Mouse (Mus musculus) CD8-positive naive resting alpha-beta T cell, adult 2 months (primary cell): ENCODE measurements around the gene Stau1.

Source experiments
- DNase-seq, 2 experiments: peaks; one replicate each; pipeline ENCODE4 v3.0.0; 2022; ENCODE audit warnings: low read depth in 2 of 2, low spot score in 2 of 2

Stau1 gene

DNA sequence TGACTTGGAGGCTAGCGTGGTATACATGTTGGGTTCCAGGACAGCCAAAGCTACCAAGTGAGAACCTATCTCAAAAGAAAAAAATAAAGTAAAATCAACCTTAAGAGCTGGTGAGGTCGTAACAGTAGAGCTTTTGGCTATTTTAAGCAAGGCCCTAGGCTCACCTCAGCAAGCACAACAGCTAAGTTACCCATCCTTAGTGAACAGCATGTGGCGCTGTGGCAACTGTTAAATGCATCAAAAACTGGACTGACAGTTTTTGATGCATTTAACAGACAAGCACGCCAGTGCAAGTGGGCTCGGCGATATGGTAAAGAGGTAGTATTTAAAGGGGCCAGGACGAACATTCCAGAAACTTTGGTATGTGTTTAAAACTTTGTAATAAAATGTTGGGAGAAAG is 5.2 kb downstream of the Stau1 start:
- no peak for DNase-seq

DNA sequence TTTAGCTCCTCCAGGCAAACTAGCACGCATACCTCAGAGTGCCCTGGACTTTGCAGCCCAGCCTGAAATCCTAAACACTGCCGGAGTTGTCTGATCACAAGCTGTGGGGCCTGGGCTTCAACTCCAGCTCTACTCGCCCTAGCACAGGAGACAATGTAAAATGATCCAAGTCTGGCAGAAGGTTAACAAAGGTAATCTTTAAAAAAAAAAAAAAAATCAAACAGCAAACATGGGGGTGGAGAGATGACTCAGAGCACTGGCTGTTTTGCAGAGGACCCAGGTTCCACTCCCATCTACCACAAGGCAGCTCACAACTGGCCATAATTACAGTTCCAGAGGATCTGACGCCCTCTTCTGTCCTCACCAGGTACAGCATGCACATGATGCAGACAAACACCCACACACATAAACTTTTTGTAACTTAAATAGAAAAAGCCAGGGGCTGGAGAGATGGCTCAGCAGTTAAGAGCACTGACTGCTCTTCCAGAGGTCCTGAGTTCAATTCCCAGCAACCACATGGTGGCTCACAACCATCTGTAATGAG is 12.7 kb downstream of the Stau1 start:
- no peak for DNase-seq

DNA sequence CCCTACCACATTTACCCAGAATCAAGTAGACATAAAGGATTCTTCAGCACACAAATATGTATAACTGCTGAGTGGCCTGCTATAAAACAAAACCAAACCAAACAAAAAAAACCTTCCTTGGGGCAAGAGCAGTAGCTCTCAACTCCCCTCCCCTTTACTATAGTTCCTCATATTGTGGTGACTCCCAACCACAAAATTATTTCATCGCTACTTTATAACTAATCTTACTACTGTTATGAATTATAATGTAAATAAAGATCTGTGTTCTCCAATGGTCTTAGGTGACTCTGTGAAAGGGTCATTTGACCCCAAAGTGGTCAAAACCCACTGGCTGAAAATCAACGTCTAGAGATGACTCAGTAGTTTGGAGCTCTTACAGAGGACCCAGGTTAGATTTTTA is 15.9 kb downstream of the Stau1 start:
- DNase-seq, result no peak

DNA sequence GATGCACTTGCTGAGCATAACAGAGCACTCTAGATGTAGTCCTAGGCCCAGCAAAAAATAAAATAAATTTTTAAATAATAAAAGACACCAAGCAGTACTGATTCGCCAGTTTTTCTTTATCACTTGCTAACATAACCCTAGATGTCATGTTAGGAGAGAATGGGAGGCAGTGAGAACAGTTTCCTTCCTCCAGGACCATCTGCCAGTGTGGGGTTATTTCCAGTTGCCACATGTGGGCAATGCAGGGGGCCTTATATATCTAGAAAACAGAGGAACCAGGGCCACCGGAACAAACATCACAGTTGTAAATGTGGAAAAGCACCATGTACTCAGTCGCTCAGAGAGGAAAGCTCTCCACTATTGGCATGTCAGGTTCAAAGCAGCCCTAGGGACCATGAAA is 18.6 kb downstream of the Stau1 start:
- DNase-seq, result no peak

DNA sequence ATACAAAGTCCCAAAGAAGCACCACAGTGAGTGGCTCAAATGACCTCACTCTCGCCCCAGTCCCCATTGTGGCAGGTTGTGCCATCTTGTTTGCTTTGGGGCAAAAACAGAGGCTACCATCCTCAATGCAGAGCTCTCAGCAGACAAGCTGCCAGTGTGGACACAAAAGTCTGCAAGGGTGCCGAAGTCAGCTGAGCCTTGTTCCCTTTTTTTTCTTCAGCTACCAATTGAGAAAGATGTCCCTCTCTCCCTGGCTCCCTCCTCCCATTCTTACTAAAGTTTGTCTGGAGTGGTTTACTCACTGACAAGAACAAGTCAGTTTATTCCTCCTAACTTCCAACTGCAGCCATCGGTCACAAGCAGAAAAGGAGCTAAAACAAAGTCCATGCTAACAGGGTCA is 19.7 kb downstream of the Stau1 start:
- no peak for DNase-seq

DNA sequence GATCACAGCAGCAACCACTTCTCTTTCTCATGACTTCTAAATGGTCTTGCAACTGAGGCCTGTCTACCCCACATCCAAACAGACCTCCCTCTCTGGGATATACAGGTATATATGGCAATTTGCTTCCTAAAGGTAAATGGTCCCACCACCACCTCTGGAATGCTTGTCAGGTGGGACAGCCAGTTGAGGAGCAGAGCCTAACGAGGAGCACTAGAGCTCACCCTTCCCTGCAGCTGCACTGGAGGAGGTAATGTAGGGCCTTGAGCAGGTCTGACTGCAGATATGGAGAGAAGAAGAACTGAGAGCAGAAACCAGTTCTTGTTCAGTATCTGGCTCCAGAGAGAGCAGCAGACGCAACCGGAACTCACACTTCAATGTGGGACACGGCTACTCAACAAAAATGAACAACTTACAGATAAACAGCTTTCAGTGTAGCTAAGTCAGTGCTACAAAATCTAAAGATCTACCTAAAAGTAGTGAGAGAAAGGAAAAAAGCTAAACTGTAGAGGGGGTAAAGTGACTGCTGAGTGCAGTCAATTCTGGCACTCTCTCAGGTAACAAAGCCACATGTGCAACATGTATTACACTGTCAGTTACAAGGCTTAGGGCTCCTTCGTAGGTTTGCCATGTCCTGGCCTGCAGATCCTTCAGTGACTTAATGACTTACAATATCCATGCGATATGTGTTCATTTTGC is 21.8 kb downstream of the Stau1 start:
- no peak for DNase-seq

DNA sequence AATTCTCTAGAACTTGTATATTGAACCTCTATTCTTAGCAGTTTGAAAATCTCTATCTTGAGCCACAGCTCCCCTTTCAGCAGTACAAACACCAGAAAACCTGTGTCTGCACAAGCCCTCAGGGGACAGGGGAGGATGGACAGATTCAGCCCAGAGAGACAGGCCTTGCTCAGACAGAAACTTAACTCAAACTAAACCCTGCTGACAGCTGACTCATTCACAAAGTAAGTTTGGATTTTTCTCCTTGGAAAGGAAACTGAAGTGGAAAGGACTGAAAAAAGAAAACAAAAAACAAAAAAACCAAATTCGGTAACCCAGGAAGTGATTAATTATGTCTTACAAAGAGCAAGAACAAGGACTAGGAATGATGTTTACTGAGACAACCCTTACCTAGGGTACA is 22.9 kb downstream of the Stau1 start:
- DNase-seq, result no peak

DNA sequence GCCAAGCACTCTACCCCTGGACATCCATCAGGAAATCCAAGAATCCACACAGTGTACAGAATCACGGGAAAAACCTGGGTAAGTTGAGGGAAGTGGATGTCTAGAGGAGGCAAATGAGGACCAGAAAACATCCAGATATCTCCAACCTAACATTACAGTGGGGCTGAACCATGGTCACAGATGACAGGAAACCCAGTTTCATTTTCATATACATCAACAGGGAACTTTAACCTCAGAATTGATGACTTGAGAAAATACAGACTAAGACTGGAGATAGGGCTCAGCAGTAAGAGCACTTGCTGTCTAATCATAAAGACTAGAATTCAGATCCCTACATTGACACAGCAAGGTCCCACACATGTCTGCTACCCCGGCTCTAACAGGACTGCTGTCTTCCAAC is 31.3 kb downstream of the Stau1 start:
- no peak for DNase-seq

DNA sequence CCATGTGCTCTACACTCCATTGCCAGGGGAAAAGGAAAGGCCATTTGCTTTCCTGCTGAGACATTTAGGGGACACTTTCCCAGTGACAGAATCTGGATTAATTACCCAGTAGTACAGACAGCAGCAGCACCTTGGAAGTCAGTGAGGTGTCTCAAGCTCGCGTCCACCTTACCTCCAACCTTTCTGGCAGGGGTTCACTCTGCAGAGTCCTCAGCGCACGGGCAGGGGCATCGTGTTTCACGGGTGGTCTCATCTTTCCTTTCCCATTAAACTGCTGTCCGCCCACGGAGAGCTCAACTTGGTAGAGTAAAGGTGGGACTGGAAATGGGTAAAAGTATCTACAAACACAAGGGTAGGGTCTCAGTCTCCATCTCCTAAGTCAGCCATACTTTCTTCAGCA is 32.8 kb downstream of the Stau1 start:
- no peak for DNase-seq

DNA sequence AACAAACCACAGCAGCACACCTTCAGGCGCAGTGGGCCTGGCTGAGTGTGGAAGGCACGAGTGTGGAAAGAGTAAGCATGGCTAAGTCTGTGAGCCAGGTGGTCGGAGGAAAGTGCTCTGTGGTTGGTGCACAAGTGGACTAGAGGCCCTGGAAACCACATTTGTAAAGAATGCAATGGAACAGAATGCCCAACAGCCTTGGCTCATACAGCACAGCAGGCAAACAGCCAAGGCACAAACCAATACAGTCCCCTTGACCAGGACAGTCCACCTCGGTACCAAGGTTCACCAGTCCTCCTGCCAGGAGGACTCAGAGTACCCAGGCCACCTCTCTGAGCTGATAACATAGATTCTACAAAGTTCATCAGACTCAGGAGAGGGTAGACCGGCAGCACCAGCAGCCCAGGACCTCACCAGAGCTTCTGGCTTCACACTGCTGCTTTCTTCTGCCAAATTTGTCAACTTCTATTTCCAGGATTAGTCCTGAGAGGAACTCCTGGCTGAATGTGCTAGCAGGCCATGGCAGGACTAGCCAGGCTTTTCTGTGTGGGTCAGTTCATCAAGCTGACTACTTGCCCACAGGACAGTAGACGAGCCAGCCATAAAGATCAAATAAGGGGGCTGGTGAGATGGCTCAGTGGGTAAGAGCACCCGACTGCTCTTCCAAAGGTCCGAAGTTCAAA is 35.3 kb downstream of the Stau1 start:
- no peak for DNase-seq

DNA sequence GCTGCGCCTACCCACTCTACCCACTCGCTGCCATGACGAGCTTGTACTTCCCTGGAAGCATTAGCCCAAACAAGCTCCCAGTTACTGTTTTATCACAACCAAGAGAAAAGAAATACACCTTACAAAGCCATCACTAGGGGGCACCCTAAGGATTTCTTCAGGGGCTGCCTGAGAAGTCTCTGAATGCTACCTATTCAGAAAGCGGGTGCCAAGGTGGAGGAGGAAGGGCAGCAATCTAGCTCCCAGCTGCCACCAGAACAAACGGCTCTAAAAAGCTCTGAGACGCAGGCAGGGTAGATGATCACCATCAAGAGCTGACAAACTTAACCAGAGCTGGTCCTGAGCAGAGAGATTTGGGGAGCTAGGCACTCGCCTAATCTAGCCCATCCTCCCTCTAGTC is 39.3 kb downstream of the Stau1 start:
- peak; percentile 56 to 73 for DNase-seq

DNA sequence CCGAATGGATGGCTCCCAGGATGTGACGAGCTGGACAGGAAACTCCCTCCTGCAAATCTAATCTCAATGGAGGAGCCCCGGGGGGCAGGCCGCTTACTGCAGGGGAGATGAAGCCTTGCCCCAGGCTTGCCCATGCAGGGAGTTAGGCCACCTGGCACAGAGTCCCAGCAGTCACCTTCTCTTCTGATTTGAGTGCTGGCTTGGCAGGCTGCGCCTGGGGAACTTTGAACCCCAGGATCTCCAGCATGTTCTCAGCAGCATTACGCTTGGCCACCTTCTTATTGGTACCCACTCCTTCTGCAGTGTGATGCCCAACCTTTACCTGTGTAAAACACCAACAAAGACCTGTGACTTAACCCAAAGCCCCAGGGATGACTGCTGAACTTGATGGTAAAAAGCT is 43.9 kb downstream of the Stau1 start:
- no peak for DNase-seq

DNA sequence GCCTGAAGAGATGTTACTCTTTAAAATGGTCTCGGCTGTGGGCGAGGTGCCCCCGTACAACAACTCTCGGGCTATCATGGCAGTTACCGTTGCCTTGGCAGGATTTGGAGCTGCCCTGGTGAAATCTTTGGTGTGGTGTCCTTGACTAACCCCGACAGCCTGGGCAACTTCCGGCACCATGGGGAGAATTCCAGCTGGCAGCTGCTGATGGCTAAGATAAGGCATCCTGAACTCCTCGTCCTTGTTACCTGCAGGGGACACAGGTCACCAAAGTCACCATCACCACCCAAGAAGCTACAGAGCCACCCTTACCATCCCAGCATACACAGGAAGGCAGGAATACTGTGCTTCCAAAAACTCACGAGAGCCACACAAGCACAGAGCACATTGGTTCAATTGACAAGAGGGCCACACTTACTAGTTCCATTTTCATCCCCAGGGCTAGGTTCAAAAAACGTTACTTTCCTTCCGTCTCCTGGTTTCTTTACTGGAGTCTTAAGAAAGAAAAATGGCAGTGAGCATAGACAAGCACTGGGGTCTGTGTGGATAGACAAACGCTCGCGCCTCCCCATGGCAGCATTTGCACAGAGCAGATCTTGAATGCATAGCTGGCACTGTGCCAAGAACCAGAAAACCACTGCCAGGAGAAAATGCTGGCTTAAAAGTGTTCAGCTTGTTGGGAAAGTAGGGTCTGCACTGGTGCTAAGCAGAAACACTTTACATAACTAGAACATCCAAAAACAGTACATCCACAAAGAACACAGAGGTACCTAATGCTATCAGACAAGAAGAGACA is 45.0 kb downstream of the Stau1 start:
- DNase-seq, result no peak

DNA sequence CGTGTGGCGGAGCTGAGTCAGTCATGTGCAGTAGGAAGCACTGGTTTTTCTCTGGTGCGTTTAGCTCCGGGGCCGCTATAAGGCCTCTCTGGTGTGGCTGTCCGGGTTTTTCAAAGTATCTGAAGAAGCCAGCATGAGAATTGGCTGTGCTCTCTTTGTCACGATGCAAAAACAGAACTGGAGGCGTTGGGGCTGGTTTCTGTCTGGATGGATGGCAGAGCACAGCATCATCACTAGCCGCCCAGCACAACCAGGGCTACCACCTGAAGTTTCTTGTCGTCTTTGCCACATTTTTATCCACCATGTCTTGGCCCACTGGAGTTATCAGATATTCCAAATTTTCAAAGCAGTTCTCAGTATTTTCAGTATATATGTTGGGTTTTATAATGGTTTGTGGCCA is 47.2 kb downstream of the Stau1 start:
- DNase-seq, result no peak

DNA sequence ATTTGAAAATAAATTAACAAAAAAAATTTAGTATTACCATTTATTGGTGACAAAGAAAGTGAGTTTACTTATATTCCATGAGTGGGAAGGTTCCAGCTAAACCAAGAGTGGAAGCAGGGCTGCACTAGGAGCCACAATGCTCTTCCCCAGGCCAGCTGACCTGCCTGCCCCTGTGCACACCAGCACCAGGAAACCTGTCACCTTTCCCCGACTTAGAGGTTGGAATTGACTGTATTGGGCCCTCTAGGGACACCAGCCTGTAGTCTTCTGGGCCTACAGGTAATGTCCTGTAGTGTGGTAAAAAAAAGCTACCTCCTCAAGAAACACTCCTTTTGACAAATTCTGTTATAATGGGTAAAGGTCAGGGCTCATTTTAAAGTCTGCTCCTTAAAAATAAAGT is 47.9 kb downstream of the Stau1 start:
- DNase-seq, result no peak

DNA sequence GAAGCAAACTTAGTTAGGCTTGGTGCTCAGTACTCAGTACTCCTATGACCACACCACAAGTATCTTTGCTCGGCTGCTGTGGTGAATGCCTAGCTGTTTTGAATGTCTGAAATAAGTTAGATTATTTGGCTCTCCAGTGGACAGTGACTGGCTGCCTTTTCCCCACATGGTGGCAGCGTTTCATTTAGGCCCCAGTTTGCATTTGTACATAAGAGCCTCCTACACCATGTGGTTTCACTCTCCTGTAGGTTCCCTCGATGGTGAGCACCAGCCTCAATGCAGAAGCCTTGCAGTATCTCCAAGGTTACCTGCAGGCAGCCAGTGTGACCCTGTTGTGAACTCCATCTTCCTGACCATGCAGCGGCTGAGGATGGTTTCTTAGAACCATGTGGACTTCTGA is 50.6 kb downstream of the Stau1 start:
- DNase-seq, result no peak

DNA sequence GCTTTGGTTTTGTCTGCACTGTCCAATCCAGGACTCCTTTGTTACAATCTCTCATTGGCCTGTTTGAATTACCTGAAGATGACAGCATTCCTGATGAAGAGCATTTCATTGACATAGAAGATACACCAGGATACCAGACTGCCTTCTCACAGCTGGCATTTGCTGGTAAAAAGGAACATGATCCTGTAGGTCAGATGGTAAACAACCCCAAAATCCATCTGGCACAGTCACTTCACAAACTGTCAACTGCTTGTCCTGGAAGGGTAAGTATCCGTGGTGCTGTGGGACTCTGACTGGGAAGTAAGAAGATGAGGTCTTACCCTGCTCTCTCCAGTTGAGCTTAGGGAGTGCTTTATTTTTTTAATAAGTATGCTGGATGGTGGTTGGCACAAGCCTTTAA is 51.8 kb downstream of the Stau1 start:
- no peak for DNase-seq

DNA sequence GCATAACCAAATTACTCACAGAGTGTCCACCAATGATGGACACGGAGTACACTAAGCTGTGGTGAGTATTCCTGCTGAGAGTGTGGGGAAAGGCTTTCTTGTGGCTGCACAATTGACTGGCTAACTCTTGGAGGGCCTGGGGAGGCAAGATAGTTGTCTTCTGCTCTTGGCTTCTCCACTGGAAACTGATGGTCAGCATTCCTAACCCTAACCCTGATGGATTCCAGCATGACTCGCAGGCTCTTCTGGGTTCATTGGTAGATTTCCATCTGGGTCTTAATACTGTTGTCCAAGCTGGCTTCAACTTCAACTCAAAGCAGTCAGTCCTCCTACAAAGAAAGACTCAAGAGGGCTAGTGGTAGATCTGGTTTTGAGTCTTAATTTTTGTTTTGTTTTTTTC is 53.0 kb downstream of the Stau1 start:
- no peak for DNase-seq

DNA sequence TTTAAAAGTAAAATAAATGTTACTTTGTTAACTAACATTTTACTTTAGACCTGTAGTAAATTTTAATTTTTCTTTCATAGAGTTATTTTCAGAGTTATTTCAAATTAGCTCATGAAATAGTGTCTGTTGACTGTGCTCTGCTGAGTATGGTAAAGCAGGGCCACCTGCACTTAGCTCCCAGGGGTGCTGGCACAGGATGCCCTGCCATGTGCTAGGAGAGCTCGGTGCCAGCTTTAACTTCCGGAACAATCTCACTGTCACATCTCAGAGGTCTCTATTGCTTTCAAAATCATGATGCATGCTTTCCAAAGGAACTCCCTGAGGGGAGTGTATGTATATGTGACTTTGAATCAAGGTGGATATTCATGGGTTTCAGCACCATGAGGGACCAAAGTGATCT is 59.9 kb downstream of the Stau1 start:
- no peak for DNase-seq

DNA sequence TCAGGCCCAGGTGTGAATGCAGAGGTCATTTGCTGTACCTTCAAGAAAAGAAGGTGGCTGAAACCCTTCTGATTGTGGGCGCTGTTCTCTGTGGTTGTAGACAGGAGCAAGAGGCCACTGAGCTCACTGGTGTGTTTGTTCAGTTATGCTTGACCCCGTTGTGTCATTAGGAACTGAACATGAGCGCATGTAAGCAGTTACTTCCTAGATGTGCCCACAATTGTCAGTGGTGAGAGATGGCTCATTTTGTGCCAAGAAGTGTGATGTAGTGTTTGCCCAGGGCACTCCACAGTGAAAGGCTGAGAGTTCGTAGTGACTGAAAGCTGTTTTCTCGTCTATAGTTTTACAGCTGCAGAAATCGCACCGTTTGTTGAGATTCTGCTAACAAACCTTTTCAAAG is 60.5 kb downstream of the Stau1 start:
- no peak for DNase-seq

DNA sequence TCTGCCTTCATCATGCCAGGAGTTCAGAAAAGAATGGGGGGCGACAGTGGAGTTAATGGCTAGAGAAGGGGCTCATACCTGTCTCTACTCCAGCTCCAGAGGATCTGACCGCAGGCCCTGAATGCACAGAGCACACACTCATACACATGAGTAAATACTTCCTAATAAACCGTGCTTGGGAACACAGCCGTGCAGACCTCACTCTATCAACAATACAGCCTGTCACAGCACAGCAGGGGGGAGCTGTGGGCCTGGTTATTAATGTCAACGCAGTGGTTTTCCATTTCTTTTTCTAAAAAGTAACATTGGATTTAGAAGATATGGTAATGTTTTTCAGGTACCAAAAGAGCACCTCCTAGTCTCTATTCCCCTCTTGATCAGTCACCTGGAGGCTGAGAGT is 61.7 kb downstream of the Stau1 start:
- DNase-seq, result no peak

DNA sequence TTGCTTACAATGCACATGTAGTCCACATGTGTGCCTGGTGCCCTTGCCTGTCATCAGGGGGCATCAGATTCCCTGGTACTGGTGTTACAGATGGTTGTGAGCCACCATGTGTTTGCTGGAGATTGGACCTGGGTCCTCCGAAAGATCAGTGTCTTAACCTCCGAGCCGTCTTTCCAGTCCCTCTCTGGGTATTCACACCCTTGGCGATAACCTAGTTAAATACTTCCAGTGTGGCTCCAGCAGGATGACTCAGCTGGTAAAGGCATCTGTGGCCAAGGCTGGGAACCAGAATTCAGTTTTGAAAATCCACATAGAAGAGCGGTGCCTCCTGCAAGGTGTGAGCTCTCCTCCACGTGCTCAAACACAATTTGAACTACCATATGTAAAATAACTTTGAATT is 62.2 kb downstream of the Stau1 start:
- DNase-seq, result no peak
